Mouse (Mus musculus) spleen, postnatal 10 days (tissue): ENCODE results near the gene Loxl4.

Experiments
- DNase-seq, 2 experiments: peaks; one replicate each; pipeline ENCODE4 v3.0.0; 2021 to 2022; ENCODE audit warnings: low spot score in 2 of 2

Loxl4 gene

DNA sequence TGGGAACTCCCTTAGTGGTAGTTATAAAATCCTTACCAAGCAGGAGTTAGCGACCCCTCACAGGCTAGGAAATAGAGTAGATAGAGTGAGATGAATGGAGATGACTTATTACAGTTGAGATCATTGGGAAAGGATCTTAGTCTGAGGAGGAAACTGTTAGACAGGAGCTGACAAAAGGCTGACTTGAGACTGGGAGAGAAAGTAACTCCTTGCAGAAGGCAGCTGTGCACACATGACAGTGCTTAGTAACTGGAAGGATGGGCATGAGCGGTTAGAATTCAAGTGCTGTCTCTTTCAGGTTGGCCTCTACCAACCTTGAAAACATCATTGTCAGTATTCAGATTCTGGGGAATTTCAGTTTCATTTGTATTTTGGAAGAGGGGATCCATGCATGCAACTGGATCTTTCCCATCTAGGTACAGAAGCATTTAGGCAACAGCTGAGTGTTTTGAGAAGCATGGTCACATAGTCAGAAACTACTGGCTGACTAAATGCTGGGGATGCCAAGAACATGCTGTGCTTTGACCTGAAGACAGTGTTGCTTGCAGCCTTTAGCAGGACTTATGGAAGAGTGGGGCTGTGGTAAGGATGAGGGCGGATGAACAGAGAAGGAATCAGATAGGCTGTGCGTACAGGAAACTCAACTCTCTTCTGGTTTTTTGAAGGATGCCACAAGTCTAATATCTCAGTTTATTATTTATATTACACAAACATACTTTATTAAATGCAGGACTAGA lies 46.2 kb downstream of the Loxl4 start:
- no peak for DNase-seq

DNA sequence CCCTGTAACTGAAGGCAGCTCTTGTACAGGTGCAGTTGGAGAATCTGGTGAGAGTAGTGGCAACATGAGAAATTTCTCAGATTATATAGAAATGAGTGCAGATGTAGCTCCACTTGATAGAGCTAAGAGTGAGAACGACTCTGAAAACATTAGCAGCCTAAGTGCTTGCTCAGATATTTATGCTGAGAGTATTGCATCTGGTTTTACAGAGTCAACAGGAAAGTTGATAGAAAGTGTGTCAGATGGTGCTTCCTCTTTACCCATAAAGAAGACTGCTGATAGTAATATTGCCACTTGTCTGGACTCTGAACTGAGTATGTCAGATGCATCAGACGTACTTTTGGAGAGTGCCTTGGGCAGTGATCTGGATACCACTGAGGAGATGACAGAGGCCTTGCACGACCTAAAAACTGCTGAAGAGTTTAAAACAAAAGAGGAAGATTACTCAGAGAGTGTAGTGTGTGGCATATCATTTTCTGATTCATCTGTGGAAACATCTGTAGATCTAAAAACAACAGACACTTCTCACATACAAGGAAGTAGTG lies 48.8 kb downstream of the Loxl4 start:
- DNase-seq, result no peak

DNA sequence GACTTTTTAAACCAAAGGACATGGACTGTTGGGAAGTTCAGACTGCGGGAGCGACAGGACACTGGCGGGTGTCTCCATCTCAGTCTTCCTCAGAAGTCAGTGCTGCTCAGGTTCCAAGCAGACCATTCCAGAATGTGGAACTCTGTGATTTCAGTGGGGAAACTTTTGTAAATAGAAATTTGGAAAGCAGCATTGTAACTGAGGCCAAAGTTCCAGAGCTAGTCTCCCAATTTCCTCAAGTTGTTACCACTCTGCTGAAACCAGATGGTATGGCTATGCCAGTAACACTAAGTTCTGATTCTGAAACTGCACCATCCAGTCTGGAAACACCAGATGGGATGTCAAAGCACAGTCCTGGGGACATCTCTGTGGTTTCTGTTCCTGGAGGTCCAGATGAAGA lies 49.6 kb downstream of the Loxl4 start:
- DNase-seq, result no peak

DNA sequence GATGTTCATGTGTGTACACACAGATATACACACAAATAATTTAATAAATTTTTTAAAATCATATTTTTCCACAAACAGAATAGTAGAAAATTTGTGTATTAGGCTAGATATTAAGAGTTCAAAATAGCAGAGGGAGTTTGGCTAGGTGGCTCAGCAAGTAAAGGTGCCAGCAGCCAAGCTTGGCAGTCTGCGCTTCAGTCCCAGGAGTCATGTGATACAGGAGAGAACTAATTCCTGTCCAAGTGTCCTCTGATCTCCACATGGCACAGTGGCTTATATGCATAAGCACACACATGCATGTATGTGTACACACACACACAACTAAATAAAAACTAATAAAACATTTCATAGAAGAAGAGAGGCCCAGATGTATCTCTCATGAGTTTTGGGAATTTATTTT lies 50.6 kb downstream of the Loxl4 start:
- no peak for DNase-seq

DNA sequence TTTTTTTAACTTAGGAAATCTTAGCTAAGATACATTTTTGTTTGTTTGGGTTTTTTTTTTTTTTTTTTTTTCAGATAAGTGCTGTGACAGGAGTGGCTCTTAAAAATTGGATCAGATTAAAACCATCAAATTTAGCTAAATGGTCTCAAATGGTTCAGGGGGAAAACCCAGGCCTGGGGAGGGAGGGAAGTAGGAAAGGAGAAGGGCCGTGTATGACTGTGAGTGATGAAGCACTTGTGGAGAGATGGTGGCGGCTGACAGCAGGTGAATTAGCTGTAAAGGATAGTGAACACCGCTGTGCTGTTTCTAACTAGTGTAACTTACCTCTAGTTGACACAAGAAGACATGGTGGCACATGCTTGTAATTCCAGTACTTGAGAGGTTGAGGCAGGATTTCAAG lies 53.9 kb downstream of the Loxl4 start:
- DNase-seq, result no peak
